Mouse (Mus musculus) lung, postnatal 0 days (tissue): ENCODE data around the gene Nthl1.

Experiments used
- CTCF ChIP-seq: IDR thresholded peaks from 2 replicates; pipeline ENCODE4 v1.5.1; 2016; ENCODE audit warnings: antibody characterized with exemption, mild to moderate bottlenecking
- EP300 ChIP-seq: IDR thresholded peaks from 2 replicates; pipeline ENCODE4 v1.6.1; 2016; ENCODE audit warnings: antibody characterized with exemption, mild to moderate bottlenecking, control low read depth

GRCm38 (mm10) chr17:24645916-24646315 lies 13.4 kb downstream of the Nthl1 start:
- TF ChIP-seq EP300 (peak; percentile 62), CTCF (no peak)
